Mouse (Mus musculus): Measurements from ENCODE around the gene Sall4. TPM values are rescaled to one million over a fixed set of nuclear protein-coding genes. Genes with fewer than 3 reads are reported as not detected.

The Sall4 gene
- 0.38 and 0.45 TPM in 2 replicates for polyA plus RNA-seq (2015; fragmentation: Nextera tagmentation; extraction: Ambion mirVana)

DNA sequence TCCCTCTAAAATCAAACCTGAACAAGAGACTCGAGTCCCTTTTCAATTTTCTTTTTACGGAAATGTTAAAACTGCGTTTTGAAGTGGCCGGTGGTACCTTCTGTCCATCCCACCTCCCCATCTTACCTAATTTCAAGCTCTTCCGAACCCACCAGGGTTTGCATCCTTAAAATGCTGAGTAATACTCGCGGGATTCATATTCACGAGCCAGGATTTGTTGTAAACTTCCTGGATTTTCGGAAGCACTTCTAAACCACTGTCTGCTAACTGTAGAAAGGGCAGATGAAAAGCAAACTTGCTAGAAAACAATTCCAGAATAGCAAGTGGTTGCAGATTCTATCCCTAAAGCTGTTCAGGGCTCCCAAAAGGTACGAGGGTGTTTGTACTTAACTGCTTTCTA lies at the start of gene Sall4:
Gene Sall4, minus strand, starts transcription at position 362 of the 400 bp plus-strand sequence.
- Histone ChIP-seq H3K27me3 (peaks cover 82% of the 10 kb centered on the region), H3K27ac (no peak within 1 kb of the TSS), H3K9me3 (no peaks in the 10 kb centered on the region), H3K36me3 (no peaks in the 10 kb centered on the region), H3K4me3 (peak within 1 kb of the TSS; percentile 46), H3K4me1 (peaks cover 25% of the 10 kb centered on the region), H3K9ac (no peak within 1 kb of the TSS), H3K4me2 (peak within 1 kb of the TSS; percentile 86)
- 13% methylated on average over 10 of the region's 10 CpGs for whole genome bisulfite sequencing
- ATAC-seq (ENCODE audit: insufficient number of reproducible peaks, low FRiP score, low TSS enrichment, low read depth), result no peak

DNA sequence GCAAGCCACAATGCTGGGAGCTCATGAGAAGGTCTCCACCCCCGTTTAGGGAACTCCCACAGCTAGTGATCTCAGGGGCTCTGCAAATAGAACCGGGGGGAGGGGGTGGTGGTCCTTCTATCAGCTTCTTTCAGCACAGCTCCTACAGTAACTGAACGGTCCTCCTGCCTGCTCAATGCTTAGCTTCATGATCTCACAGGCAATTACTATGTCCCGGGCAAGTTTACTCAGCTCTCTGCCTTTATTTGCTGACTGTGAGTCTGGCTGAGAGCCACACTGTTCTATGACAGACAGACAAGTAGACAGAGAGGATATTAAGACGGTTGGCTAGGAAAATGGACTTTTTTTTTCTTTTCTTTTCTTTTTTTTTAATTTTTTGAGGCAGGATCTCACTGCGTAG lies 45.5 kb upstream of the Sall4 start:
- no peak overlapping the region for H3K4me2 ChIP-seq
- H3K9ac ChIP-seq, result no peak overlapping the region
- H3K27ac ChIP-seq, result no peak overlapping the region
- H3K9me3 ChIP-seq, result no peaks in the 10 kb centered on the region
- no peak for ATAC-seq (ENCODE audit: insufficient number of reproducible peaks, low FRiP score, low TSS enrichment, low read depth)
- no peaks in the 10 kb centered on the region for H3K36me3 ChIP-seq
- 45% methylated on average over 6 of the region's 6 CpGs for WGBS
- H3K4me3 ChIP-seq, result no peak overlapping the region
- peaks cover 5% of the 10 kb centered on the region; the same call in 1 of the 2 replicates for H3K27me3 ChIP-seq
- H3K4me1 ChIP-seq, result peaks cover 4% of the 10 kb centered on the region

DNA sequence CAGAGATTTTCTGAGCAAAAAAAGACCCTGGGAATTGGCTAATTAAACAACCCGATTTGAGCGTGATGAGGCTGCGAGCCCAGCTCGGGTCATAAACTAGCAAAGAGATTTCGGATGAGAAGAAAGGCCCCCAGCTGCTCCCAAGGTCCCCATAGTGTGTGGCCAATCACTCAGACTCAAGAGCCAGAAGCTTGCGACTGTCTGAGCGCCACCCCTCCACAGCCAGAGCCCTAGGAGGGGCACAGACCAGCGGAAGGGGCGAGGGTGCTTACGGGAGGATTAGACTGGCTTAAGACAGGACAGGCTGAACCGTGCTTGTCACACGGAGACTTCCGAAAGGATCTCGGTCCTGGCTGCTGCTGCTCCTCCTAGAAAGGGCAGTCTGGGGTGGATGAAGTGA lies 42.2 kb upstream of the Sall4 start:
- Histone ChIP-seq H3K9me3 (no peaks in the 10 kb centered on the region), H3K36me3 (no peaks in the 10 kb centered on the region), H3K9ac (no peak overlapping the region), H3K4me2 (0 out of 2 replicates have a peak overlapping the region, but pooled peaks have one; percentile 17), H3K4me1 (peaks cover 4% of the 10 kb centered on the region), H3K4me3 (no peak overlapping the region), H3K27ac (no peak overlapping the region), H3K27me3 (peaks cover 5% of the 10 kb centered on the region; the same call in 1 of the 2 replicates)
- 14% methylated on average over 14 of the region's 14 CpGs for WGBS
- ATAC-seq (ENCODE audit: insufficient number of reproducible peaks, low FRiP score, low TSS enrichment, low read depth), result no peak

DNA sequence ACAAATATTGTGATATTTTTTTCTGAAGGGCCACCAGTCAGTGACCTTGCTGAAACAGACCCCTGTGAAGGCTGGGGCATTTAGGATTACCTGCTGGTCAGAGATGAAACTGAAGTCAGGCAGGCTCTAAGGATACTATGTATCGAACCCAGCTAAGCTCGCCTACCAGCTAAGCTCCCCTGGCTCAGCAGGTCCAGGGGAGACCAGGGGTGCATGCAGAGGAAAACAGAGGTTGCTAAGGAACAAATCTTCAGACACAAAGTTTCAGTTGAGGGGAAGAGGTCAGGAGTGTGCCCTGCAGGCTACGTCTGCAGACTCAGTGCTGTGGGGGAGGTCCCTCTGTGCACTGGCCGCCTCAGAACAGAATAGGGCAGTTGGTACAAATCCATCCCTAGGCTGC lies 39.9 kb upstream of the Sall4 start:
- 45% methylated on average over 4 of the region's 4 CpGs for WGBS
- H3K9ac ChIP-seq, result no peak overlapping the region

DNA sequence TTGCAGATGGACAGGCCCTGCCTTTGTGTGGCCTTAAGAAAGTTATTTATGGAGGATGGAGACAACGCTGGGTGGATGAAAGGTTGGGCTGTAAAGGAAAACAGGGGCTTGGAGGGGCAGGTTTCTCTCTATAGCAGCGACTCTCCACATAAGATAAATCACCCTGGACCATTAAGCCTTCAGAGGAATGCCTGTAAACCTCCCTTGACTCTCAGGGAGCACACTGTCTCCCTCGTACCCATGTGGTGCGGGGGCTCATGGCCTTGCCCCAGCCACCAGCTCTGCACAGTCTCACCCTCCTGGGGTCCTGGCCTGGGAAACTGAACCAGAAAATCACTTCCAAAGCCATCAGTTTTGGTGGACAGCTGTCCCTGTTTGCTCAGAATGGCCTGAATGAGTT lies 36.1 kb upstream of the Sall4 start:
- Histone ChIP-seq H3K27ac (no peak overlapping the region), H3K9me3 (no peaks in the 10 kb centered on the region), H3K4me2 (no peak overlapping the region), H3K27me3 (no peaks in the 10 kb centered on the region), H3K36me3 (no peaks in the 10 kb centered on the region), H3K9ac (no peak overlapping the region), H3K4me1 (no peaks in the 10 kb centered on the region), H3K4me3 (no peak overlapping the region)
- ATAC-seq (ENCODE audit: insufficient number of reproducible peaks, low FRiP score, low TSS enrichment, low read depth), result no peak
- 38% methylated on average over 4 of the region's 4 CpGs for WGBS

More for the DNA sequence above, 39.9 kb upstream of the Sall4 start:
- H3K27ac ChIP-seq, result no peak overlapping the region
- H3K4me3 ChIP-seq, result no peak overlapping the region
- no peaks in the 10 kb centered on the region for H3K9me3 ChIP-seq
- peaks cover 5% of the 10 kb centered on the region; the same call in 1 of the 2 replicates for H3K27me3 ChIP-seq
- H3K4me2 ChIP-seq, result no peak overlapping the region
- no peak for ATAC-seq (ENCODE audit: insufficient number of reproducible peaks, low FRiP score, low TSS enrichment, low read depth)
- H3K4me1 ChIP-seq, result peaks cover 4% of the 10 kb centered on the region
- H3K36me3 ChIP-seq, result no peaks in the 10 kb centered on the region

DNA sequence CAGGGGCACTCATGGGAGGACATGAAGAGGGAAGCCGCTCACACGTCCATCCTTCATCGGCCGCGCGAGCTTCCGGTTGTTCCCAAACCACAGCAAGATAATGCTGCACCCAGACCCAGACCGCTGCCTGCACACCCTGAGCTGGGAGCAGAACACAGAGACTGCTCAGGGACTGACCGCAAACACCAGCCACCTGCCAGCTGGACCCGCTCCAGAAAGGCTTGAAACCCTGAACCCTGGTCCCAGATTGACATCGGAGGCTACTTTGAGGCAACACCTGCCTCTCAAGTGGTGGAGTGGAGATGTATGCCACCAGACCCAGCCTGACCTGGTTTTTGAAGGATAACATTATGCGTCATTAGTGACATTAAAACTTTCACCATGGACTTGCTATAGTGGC lies 31.6 kb upstream of the Sall4 start:
- WGBS, result 86% methylated on average over 12 of the region's 12 CpGs
- no peak for ATAC-seq (ENCODE audit: insufficient number of reproducible peaks, low FRiP score, low TSS enrichment, low read depth)
- no peaks in the 10 kb centered on the region for H3K36me3 ChIP-seq
- H3K4me3 ChIP-seq, result no peak overlapping the region
- no peak overlapping the region for H3K4me2 ChIP-seq
- no peaks in the 10 kb centered on the region for H3K9me3 ChIP-seq
- H3K9ac ChIP-seq, result no peak overlapping the region
- no peak overlapping the region for H3K27ac ChIP-seq
- no peaks in the 10 kb centered on the region for H3K27me3 ChIP-seq
- H3K4me1 ChIP-seq, result peaks cover 2% of the 10 kb centered on the region; the same call in 1 of the 2 replicates

DNA sequence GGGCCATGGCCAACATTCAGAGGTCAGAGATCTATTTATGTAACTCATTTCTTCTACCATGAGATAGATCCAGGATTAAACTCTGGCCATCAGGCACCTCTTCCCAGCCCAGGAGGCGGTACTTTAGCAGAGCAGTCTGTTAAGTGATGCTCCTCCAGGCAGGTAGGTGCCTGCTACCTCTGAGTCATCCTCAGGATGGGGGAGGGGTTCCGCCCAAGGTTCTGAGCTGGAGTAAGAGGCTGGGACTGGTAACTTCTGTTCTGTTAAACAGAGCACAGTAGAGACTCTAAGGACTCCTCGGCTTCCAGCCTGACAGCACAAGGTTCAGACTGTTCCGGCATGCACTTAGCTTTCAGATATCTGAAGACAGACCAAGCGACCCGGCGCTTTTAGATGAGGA lies 31.2 kb upstream of the Sall4 start:
- no peak overlapping the region for H3K4me3 ChIP-seq
- H3K27ac ChIP-seq, result no peak overlapping the region
- H3K36me3 ChIP-seq, result no peaks in the 10 kb centered on the region
- H3K4me1 ChIP-seq, result peaks cover 2% of the 10 kb centered on the region; the same call in 1 of the 2 replicates
- H3K9me3 ChIP-seq, result no peaks in the 10 kb centered on the region
- H3K4me2 ChIP-seq, result no peak overlapping the region
- no peaks in the 10 kb centered on the region for H3K27me3 ChIP-seq
- no peak overlapping the region for H3K9ac ChIP-seq
- WGBS, result 79% methylated on average over 7 of the region's 7 CpGs
- ATAC-seq (ENCODE audit: insufficient number of reproducible peaks, low FRiP score, low TSS enrichment, low read depth), result no peak

DNA sequence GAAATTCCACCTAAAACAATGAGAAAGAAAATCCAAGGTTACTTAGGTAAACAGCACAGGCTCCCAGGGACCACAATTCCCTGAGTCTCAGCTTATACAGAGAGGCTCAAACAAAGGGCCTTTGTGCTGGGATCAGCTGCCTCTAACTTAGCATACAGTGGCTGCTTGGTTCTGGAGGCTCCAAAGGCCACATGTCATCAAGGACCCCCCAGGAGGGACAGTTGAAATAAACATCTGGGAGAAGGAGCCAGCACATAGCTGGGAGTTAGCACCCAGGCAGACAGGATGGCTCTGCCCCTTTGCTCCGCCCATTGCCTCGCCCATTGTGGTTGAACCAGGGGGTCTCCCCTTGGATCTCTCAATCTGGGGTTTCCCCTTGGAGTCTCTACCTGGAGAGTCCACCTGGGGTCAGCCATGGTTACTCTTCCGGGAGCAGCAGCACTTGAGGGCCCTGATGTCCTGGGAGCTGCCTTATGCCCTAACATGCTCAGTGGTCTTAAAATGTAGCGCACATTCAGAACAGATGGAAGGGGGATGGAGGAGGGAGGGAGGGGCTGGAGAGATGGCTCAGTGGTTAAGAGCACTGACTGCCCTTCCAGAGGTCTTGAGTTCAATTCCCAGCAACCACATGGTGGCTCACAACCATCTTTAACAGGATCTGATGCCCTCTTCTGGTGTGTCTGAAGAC lies 23.5 kb upstream of the Sall4 start:
- no peaks in the 10 kb centered on the region for H3K36me3 ChIP-seq
- H3K4me2 ChIP-seq, result no peak overlapping the region
- no peaks in the 10 kb centered on the region for H3K27me3 ChIP-seq
- H3K4me3 ChIP-seq, result no peak overlapping the region
- H3K4me1 ChIP-seq, result peaks cover under 1% of the 10 kb centered on the region; the same call in 1 of the 2 replicates
- WGBS, result 71% methylated on average over 4 of the region's 4 CpGs
- H3K27ac ChIP-seq, result no peak overlapping the region
- no peak overlapping the region for H3K9ac ChIP-seq
- ATAC-seq (ENCODE audit: insufficient number of reproducible peaks, low FRiP score, low TSS enrichment, low read depth), result no peak
- H3K9me3 ChIP-seq, result no peaks in the 10 kb centered on the region

DNA sequence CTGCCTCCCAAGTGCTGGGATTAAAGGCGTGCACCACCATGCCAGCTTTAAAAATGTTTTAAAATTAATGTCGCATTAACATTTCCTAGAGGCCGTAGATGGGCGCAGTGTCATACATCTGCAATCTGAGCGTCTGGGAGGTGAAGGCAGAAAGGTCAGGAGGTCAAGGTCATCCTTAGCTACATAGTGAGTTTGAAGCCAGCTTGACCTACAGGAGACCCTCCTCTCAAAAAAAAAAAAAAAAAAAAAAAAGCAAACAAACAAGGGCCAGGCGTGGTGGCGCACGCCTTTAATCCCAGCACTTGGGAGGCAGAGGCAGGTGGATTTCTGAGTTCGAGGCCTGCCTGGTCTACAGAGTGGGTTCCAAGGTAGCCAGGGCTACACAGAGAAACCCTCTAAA lies 18.4 kb upstream of the Sall4 start:
- WGBS, result 89% methylated on average over 9 of the region's 9 CpGs

DNA sequence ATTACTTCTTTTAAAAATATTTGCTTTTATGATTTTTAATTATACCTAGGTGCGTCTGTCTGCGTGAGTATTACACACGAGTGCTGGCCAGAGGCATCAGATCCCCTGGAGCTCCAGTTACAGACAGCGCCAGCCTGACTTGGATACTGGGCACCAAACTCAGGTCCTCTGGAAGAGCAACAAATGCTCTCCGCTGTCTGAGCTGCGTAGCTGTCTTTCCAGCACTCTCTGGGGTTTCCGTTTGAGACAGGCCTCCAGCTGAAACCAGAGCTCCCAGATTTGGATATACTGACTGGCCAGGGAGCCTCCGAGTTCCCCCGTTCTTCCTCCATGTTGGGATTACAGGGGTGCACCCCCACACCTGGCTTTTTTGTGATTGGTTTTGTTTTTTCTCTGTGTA lies 12.9 kb upstream of the Sall4 start:
- no peak overlapping the region for H3K4me3 ChIP-seq
- no peak overlapping the region; the same call in 1 of the 2 replicates for H3K27ac ChIP-seq
- H3K27me3 ChIP-seq, result no peaks in the 10 kb centered on the region
- no peak overlapping the region for H3K4me2 ChIP-seq
- peaks cover 6% of the 10 kb centered on the region; the same call in 1 of the 2 replicates for H3K4me1 ChIP-seq
- H3K9me3 ChIP-seq, result no peaks in the 10 kb centered on the region
- H3K9ac ChIP-seq, result no peak overlapping the region
- 33% methylated on average over 9 of the region's 9 CpGs for WGBS
- no peaks in the 10 kb centered on the region for H3K36me3 ChIP-seq
- ATAC-seq (ENCODE audit: insufficient number of reproducible peaks, low FRiP score, low TSS enrichment, low read depth), result no peak

More for the DNA sequence above, 18.4 kb upstream of the Sall4 start:
- ATAC-seq (ENCODE audit: insufficient number of reproducible peaks, low FRiP score, low TSS enrichment, low read depth), result no peak
- Histone ChIP-seq H3K27me3 (no peaks in the 10 kb centered on the region), H3K9ac (no peak overlapping the region), H3K4me2 (no peak overlapping the region), H3K27ac (no peak overlapping the region), H3K9me3 (no peaks in the 10 kb centered on the region), H3K4me1 (no peaks in the 10 kb centered on the region), H3K4me3 (no peak overlapping the region), H3K36me3 (no peaks in the 10 kb centered on the region)

DNA sequence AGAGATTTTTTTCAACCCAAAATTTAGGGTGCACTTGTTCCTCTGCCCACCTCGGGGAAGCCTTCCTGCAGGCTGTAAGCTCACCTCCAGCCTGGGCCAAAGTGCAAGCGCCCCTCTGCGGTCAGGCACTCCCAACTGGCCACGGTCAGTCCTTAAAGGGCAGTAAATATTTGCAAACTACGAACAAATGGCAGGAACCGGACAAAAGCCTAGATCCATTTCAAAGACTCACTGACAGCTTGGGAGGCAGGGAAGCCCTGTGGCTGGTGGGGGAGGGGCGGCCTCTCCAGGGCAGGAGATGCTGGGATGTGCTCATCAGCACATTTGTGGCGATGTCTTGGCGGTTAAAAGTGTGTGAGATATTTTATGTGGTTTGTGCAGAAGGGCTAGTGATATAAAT lies 12.3 kb upstream of the Sall4 start:
- Histone ChIP-seq H3K4me1 (peaks cover 6% of the 10 kb centered on the region; the same call in 1 of the 2 replicates), H3K9me3 (no peaks in the 10 kb centered on the region), H3K27ac (no peak overlapping the region), H3K36me3 (no peaks in the 10 kb centered on the region), H3K9ac (no peak overlapping the region), H3K27me3 (no peaks in the 10 kb centered on the region), H3K4me2 (no peak overlapping the region), H3K4me3 (no peak overlapping the region)
- 22% methylated on average over 9 of the region's 9 CpGs for WGBS
- ATAC-seq (ENCODE audit: insufficient number of reproducible peaks, low FRiP score, low TSS enrichment, low read depth), result no peak

DNA sequence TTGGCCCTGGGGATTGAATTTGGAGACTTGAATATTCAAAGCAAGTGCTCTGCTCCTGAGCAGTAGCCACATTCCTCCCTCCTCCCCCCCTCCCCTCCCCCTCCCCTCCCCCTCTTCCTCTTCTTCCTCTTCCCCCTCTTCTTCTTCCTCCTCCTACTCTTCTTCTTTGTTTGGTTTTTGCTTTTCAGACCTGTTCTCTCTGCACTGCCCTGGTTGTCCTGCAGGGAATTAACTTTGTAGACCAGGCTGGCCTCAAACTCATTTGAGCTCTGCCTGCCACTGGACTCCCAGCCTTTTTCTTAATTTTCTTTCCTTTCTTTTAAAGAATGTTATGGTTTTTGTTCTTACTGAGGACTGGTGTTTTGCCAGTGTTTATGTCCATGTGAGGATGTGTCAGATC lies 9.7 kb upstream of the Sall4 start:
- Histone ChIP-seq H3K4me2 (no peak overlapping the region), H3K9ac (no peak overlapping the region), H3K27me3 (no peaks in the 10 kb centered on the region), H3K27ac (no peak overlapping the region), H3K9me3 (no peaks in the 10 kb centered on the region), H3K4me3 (no peak overlapping the region), H3K4me1 (peaks cover 6% of the 10 kb centered on the region; the same call in 1 of the 2 replicates), H3K36me3 (no peaks in the 10 kb centered on the region)
- no peak for ATAC-seq (ENCODE audit: insufficient number of reproducible peaks, low FRiP score, low TSS enrichment, low read depth)
